Mouse (Mus musculus) E14TG2a.4 (cell line): ENCODE results near the gene Gp9.

Experiments used
- H3K27me3 ChIP-seq: 2 replicates; pipeline ENCODE4 v1.6.1; 2014; ENCODE audit warnings: low read length, control low read depth; ENCODE audit not compliant: insufficient read depth
- H3K36me3 ChIP-seq: 2 replicates; pipeline ENCODE4 v1.6.1; 2014; ENCODE audit warnings: low read length, control low read depth; ENCODE audit not compliant: insufficient read depth
- H3K4me1 ChIP-seq: replicated peaks from 2 replicates; pipeline ENCODE4 v1.6.1; 2014; ENCODE audit warnings: low read depth, low read length, control low read depth
- H3K4me3 ChIP-seq: replicated peaks from 2 replicates; pipeline ENCODE4 v1.5.1; 2014; ENCODE audit warnings: mild to moderate bottlenecking, low read length
- H3K9me3 ChIP-seq: 2 replicates; pipeline ENCODE4 v1.6.1; 2014; ENCODE audit warnings: low read length, control low read depth
- CTCF ChIP-seq: conservative IDR thresholded peaks from 2 replicates; pipeline ENCODE4 v1.5.1; 2014; ENCODE audit warnings: low read length
- NANOG ChIP-seq: IDR thresholded peaks from 2 replicates; pipeline ENCODE4 v1.6.1; 2014; ENCODE audit warnings: borderline replicate concordance, low read length, mixed read lengths
- POU5F1 ChIP-seq: IDR thresholded peaks from 2 replicates; pipeline ENCODE4 v1.6.1; 2014; ENCODE audit warnings: low read length, borderline replicate concordance

Gene Gp9

GRCm38 (mm10) chr6:87777842-87778241 is at the start of gene Gp9:
Gp9 (plus strand) TSS chr6:87778072.
- no peak within 1 kb of the TSS for H3K4me3 ChIP-seq
- TF ChIP-seq NANOG, result no peak
- TF ChIP-seq CTCF, result no peak
- TF ChIP-seq POU5F1, result no peak
- H3K4me1 ChIP-seq, result no peaks in the 10 kb centered on the region
- peaks cover 4% of the 10 kb centered on the region; the same call in 1 of the 2 replicates for H3K9me3 ChIP-seq
- no peaks in the 10 kb centered on the region for H3K36me3 ChIP-seq
- peaks cover 12% of the 10 kb centered on the region for H3K27me3 ChIP-seq

DNA sequence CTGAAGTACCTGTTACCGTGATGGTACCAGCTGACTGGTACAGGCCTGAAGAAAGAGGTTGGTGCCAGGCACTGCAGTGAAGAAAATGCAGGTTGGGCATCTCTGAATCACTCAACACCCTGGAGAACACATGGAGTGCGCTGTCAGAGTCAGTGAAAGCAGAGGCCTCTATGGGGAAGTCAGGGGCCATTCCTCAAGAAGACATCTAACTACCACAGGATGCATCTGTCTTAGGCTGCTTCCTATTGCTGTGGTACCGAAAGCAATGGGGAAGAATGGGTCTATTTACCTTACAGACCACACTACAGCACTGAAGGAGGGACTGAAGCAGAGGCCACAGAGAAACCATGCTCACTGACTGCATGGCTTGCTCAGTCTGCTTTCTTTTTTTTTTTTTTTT is 49.8 kb upstream of the Gp9 start:
- H3K4me1 ChIP-seq, result peaks cover 47% of the 10 kb centered on the region
- H3K9me3 ChIP-seq, result no peaks in the 10 kb centered on the region
- TF ChIP-seq NANOG, result no peak
- no peak for TF ChIP-seq CTCF
- no peak for TF ChIP-seq POU5F1
- no peak overlapping the region for H3K4me3 ChIP-seq
- peaks cover 57% of the 10 kb centered on the region for H3K27me3 ChIP-seq
- no peaks in the 10 kb centered on the region for H3K36me3 ChIP-seq

- peaks cover 36% of the 10 kb centered on the region for H3K4me1 ChIP-seq
- peak overlapping the region; percentile 82 for H3K4me3 ChIP-seq
- H3K27me3 ChIP-seq, result peaks cover 78% of the 10 kb centered on the region
- H3K36me3 ChIP-seq, result no peaks in the 10 kb centered on the region
- no peak for TF ChIP-seq POU5F1
- TF ChIP-seq CTCF, result no peak
- no peak for TF ChIP-seq NANOG
- H3K9me3 ChIP-seq, result no peaks in the 10 kb centered on the region; the same call in 1 of the 2 replicates
Measured at GRCm38 (mm10) chr6:87730141-87730540, 47.7 kb upstream of the Gp9 start.

DNA sequence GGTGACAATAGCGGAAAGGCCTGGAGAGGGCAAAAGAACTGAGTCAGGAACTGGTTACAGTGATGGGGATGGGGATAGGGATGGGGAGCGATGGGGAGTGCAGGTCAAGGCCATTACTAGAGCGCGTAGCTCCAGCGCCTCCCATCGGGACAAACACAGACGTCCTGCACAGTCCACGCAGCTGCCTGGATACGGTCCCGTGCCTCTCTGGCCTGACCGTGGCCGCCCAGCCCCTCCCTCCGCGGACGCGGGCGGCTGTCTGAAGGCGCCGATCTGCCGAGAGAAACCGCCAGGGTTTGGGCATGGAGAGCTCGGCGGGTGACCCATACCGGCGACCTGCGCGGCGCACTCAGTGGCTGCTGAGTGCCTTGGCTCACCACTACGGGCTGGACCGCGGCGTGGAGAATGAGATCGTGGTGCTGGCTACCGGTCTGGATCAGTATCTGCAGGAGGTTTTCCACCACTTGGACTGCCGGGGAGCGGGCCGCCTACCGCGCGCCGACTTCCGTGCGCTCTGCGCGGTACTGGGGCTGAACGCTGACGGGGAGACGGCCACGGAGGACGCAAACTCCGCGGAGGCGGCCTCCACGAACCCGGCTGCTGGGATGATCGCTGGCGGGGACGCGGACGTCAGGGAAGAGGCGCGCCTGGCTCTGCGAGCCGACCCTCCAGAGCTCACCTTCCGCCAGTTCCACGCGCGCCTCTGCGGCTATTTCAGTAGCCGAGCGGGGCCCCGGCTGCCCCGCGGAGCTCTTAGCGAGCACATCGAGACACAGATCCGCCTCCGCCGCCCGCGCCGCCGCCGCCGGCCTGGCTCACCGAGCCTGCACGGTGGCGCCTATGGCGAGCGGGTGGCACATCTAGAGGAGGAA is 47.0 kb upstream of the Gp9 start, which contains the start of gene Efcc1:
Gene Efcc1 (plus strand): TSS at position 279 of the 872 bp plus-strand sequence.
- Histone ChIP-seq H3K4me3 (peak within 1 kb of the TSS; percentile 82), H3K4me1 (peaks cover 31% of the 10 kb centered on the region), H3K9me3 (no peaks in the 10 kb centered on the region; the same call in 1 of the 2 replicates), H3K36me3 (no peaks in the 10 kb centered on the region), H3K27me3 (peaks cover 85% of the 10 kb centered on the region)
- no peak for TF ChIP-seq CTCF

DNA sequence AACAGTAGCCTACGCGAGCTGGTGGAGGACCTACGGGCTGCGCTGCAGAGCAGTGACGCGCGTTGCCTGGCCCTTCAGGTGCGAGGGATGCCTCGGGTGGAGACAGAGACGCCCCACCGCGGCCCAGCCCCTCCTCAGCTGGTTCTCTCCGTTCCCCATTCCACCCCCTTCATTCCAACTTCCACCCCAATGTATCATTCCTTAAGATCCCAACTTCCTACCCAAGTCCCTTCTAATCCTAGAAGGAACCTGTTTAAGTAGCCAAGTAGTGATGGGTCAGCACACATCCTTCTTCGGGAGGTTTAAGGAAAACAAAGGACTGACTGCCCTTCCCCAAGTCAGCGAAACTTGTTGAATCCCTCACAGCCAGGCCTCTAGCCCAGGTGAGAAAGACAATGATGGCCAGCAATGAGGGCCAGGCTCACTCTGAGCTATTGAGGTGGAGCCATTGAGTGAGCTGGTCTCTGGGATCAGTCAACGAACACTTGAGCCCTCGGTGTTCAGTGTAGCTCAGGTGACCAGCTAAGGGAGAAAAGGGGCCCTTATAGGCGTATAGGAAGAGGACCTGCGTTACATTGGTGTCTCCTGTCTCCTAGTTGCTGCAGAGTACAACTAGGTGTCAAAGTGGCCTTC is 46.3 kb upstream of the Gp9 start:
- peaks cover 92% of the 10 kb centered on the region for H3K27me3 ChIP-seq
- no peaks in the 10 kb centered on the region; the same call in 1 of the 2 replicates for H3K9me3 ChIP-seq
- no peaks in the 10 kb centered on the region for H3K36me3 ChIP-seq
- peaks cover 25% of the 10 kb centered on the region for H3K4me1 ChIP-seq
- TF ChIP-seq POU5F1 (no peak), NANOG (no peak), CTCF (no peak)
- peak overlapping the region; percentile 82 for H3K4me3 ChIP-seq

DNA sequence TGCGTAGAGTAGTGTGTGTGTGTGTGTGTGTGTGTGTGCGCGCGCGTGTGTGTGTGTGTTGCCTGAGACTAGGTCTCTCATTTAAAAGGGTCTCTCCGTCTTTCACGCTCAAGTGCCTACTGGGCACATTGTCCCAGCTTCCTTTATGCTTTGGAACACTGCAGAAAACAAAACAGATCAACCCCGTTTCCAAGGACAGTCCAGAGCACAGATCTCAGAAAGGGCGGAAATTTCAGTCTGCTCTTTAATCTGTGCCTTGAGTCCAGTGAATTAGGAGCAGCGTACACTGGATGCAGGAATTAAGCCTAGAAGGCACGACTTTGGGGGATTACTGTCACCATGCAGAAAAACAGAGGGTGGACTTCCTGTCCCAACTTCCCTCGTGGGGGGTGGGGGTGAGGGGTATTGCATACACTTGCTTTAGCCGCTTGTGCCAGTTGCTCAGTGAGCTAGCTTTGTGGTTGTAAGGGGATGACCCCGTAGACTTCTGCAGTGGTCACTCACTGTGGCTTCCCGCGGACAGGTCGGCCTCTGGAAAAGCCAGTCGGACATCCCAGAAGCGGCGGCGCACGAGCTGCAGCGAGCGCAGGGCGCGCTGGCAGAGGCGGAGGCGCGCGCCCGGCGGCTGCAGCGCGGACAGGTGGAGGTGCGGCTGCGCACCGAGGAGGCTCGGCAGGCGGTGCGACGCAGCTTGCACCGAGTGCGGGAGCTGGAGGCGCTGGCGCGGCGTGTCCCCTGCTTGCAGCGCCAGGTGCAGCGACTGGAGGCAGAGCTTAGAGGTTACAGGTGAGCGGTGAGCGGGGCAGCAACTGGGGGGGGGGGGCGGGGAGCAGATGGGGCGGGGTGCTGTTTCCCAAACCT is 45.5 kb upstream of the Gp9 start:
- peaks cover 25% of the 10 kb centered on the region for H3K4me1 ChIP-seq
- peaks cover 91% of the 10 kb centered on the region for H3K27me3 ChIP-seq
- H3K36me3 ChIP-seq, result no peaks in the 10 kb centered on the region
- peak overlapping the region; percentile 69 for H3K4me3 ChIP-seq
- TF ChIP-seq CTCF, result no peak
- no peak for TF ChIP-seq POU5F1
- TF ChIP-seq NANOG, result no peak
- no peaks in the 10 kb centered on the region; the same call in 1 of the 2 replicates for H3K9me3 ChIP-seq

DNA sequence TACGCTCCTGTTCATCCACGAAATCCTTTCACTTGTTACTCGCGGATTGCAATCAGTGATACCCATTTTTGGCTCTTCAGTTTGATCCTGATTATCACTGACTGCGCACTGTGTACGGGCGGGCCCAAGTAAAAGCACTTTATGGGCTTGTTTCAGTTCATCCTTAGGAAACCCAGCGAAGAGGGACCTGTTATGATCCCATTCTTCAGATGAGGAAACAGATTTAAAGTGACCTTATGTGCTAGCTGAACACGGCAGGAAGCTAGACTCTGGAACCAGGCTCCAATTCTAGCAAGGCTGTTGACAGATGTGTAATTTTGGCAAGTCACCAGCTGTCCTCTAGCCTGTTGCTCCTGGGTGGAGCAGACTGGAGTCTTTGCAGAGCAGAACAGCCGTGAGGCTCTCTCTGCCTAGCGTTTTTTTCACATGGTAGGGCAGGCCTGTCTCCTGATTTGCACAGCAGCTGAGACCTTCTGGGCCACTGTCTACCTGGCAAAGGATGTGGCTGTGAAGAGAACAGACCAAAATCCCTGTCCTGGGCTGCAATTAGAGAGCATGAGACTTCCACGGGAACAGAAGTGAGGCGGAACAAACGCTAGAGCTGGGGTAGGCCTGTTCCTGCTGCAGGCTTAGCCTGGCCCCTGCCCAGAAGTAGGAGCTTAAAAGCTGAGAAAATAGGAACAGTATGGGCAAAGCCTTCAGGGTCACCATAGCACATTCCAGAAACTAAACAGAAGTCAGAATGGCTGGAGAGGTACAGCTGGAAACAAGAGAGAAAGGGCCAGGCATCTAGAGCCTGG is 44.5 kb upstream of the Gp9 start:
- TF ChIP-seq POU5F1 (no peak), NANOG (no peak), CTCF (no peak)
- peaks cover 25% of the 10 kb centered on the region for H3K4me1 ChIP-seq
- peaks cover 90% of the 10 kb centered on the region for H3K27me3 ChIP-seq
- no peak overlapping the region for H3K4me3 ChIP-seq
- no peaks in the 10 kb centered on the region; the same call in 1 of the 2 replicates for H3K9me3 ChIP-seq
- H3K36me3 ChIP-seq, result no peaks in the 10 kb centered on the region
